In the genomic region with DNA sequence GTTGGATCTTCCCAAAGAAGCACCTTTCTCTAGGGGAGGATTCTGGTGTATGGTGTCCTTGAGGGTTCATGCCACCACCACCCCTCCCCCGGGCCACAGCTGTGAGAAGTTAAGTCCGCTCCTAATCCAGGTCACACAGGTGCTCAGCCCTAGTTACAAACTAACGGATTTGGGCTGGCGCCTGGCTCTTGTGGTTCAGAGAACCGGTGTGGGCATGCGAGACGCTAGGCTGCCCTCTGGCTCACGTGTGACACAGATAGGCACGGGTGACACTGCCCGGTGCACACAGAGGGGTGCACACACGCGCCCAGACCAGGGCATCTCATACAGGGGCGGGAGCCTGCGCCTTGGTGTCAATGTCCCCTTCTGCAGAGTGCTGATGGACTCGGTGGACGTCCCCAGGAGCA, we compare ENCODE assay signal across 8 mouse cellular contexts. TPM values are rescaled to one million over a fixed set of nuclear protein-coding genes. Genes with fewer than 3 reads are reported as not detected.
A peak's percentile ranks its signal among the peaks of the same experiment; 100 is the strongest.
DNase-seq lines count a peak whose midpoint lies in the region; ATAC-seq lines count a peak whose summit lies in the region.

No protein-coding gene starts in this region.

- H3K4me1 ChIP-seq in forebrain, embryonic 15.5 days = peaks cover 30% of the 10 kb centered on the region
- H3K4me1 ChIP-seq in intestine, embryonic 14.5 days (replicated peaks; ENCODE audit: control insufficient read depth, insufficient read depth, low read length) = no peaks in the 10 kb centered on the region; the same call in 1 of the 2 replicates
- 0 out of 2 replicates have a peak, but pooled peaks cover 7% of the 10 kb centered on the region for H3K4me1 ChIP-seq in limb, embryonic 11.5 days (ENCODE audit: control insufficient read depth, insufficient read depth, low read length)
- peaks cover 8% of the 10 kb centered on the region for H3K4me1 ChIP-seq in midbrain, embryonic 16.5 days (ENCODE audit: control insufficient read depth, insufficient read depth, low read length)

- H3K4me2 ChIP-seq in forebrain, embryonic 15.5 days (replicated peaks) = peak overlapping the region; percentile 86
- H3K4me2 ChIP-seq in intestine, embryonic 14.5 days (ENCODE audit: low read length) = peak overlapping the region; percentile 98
- peak overlapping the region; percentile 98 for H3K4me2 ChIP-seq in limb, embryonic 11.5 days (ENCODE audit: low read depth, severe bottlenecking)
- H3K4me2 ChIP-seq in midbrain, embryonic 16.5 days (ENCODE audit: low read length) = peak overlapping the region; percentile 82

- peak; percentile 34 to 54 for DNase-seq in adrenal gland, postnatal 36 days
- no peak for DNase-seq in adrenal gland, postnatal 25 days
- peak; percentile 8 for DNase-seq in T-cell, adult 2 months (ENCODE audit: low spot score)
- DNase-seq in intestine, embryonic 14.5 days (ENCODE audit: low spot score) = no peak
- DNase-seq in limb, embryonic 11.5 days (ENCODE audit: low spot score) = no peak
- peak; percentile 87 for DNase-seq in thymus, postnatal 0 days (ENCODE audit: low spot score)

- H3K36me3 ChIP-seq in forebrain, embryonic 15.5 days = 0 out of 2 replicates have a peak, but pooled peaks cover 4% of the 10 kb centered on the region
- H3K36me3 ChIP-seq in intestine, embryonic 14.5 days (ENCODE audit: control insufficient read depth, insufficient read depth, low read length) = no peaks in the 10 kb centered on the region
- no peaks in the 10 kb centered on the region for H3K36me3 ChIP-seq in limb, embryonic 11.5 days (ENCODE audit: control insufficient read depth, insufficient read depth, low read length)
- no peaks in the 10 kb centered on the region for H3K36me3 ChIP-seq in midbrain, embryonic 16.5 days (ENCODE audit: control insufficient read depth, insufficient read depth, low read length)

- peak overlapping the region; percentile 85 for H3K27ac ChIP-seq in forebrain, embryonic 15.5 days (replicated peaks)
- H3K27ac ChIP-seq in intestine, embryonic 14.5 days (ENCODE audit: low read depth) = no peak overlapping the region
- peak overlapping the region; percentile 36 for H3K27ac ChIP-seq in limb, embryonic 11.5 days (replicated peaks; ENCODE audit: low read depth, low read length)
- H3K27ac ChIP-seq in midbrain, embryonic 16.5 days (ENCODE audit: low read length) = peak overlapping the region; percentile 83

- H3K4me3 ChIP-seq in forebrain, embryonic 15.5 days = peak overlapping the region; percentile 64
- peak overlapping the region; percentile 52 for H3K4me3 ChIP-seq in intestine, embryonic 14.5 days (ENCODE audit: low read depth, low read length)
- peak overlapping the region; percentile 62 for H3K4me3 ChIP-seq in limb, embryonic 11.5 days (ENCODE audit: low read depth, low read length)
- H3K4me3 ChIP-seq in midbrain, embryonic 16.5 days (ENCODE audit: low read depth, low read length) = peak overlapping the region; percentile 59

- H3K9ac ChIP-seq in forebrain, embryonic 15.5 days (replicated peaks) = peak overlapping the region; percentile 76
- peak overlapping the region; percentile 61 for H3K9ac ChIP-seq in intestine, embryonic 14.5 days (ENCODE audit: low read length)
- H3K9ac ChIP-seq in limb, embryonic 11.5 days (ENCODE audit: low read length) = peak overlapping the region; percentile 73
- H3K9ac ChIP-seq in midbrain, embryonic 16.5 days (ENCODE audit: low read depth, low read length) = peak overlapping the region; percentile 78

- 2% methylated on average over 16 of the region's 16 CpGs for WGBS in forebrain, embryonic 15.5 days
- WGBS in intestine, embryonic 14.5 days = under 1% methylated on average over 16 of the region's 16 CpGs
- 1% methylated on average over 16 of the region's 16 CpGs for WGBS in limb, embryonic 11.5 days
- WGBS in midbrain, embryonic 16.5 days = under 1% methylated on average over 16 of the region's 16 CpGs

- H3K9me3 ChIP-seq in forebrain, embryonic 15.5 days = no peaks in the 10 kb centered on the region
- H3K9me3 ChIP-seq in intestine, embryonic 14.5 days (ENCODE audit: control insufficient read depth, low read length) = no peaks in the 10 kb centered on the region
- H3K9me3 ChIP-seq in limb, embryonic 11.5 days (ENCODE audit: control insufficient read depth, low read length) = no peaks in the 10 kb centered on the region
- no peaks in the 10 kb centered on the region for H3K9me3 ChIP-seq in midbrain, embryonic 16.5 days (replicated peaks; ENCODE audit: control insufficient read depth, low read length, poor library complexity, severe bottlenecking)

- no peaks in the 10 kb centered on the region for H3K27me3 ChIP-seq in forebrain, embryonic 15.5 days
- no peaks in the 10 kb centered on the region for H3K27me3 ChIP-seq in intestine, embryonic 14.5 days (replicated peaks; ENCODE audit: control insufficient read depth, insufficient read depth, low read length)
- no peaks in the 10 kb centered on the region for H3K27me3 ChIP-seq in limb, embryonic 11.5 days (ENCODE audit: control insufficient read depth, insufficient read depth, low read length)
- H3K27me3 ChIP-seq in midbrain, embryonic 16.5 days (ENCODE audit: control insufficient read depth, insufficient read depth, low read depth, low read length) = no peaks in the 10 kb centered on the region

- ATAC-seq in forebrain, embryonic 15.5 days (replicated peaks) = peak; percentile 59
- peak; percentile 55 for ATAC-seq in intestine, embryonic 14.5 days (replicated peaks; ENCODE audit: low FRiP score, low TSS enrichment, low read depth)
- ATAC-seq in limb, embryonic 11.5 days (ENCODE audit: insufficient number of reproducible peaks, low FRiP score, low TSS enrichment, low read depth) = peak; percentile 57
- ATAC-seq in midbrain, embryonic 16.5 days = peak; percentile 78

RNA-seq across cellular contexts. Expression of a gene that starts 0.5 kb away (rescaled TPM):
- total RNA-seq in adrenal gland, postnatal 36 days (2021) = 1 to 10 TPM in 1 of 2 experiments, under 1 TPM in 1; 0.83 to 3.2 TPM
- 2.6 and 3.6 TPM in 2 replicates for total RNA-seq in adrenal gland, postnatal 25 days (2021)
- 6.8 and 7.3 TPM in 2 replicates for polyA plus RNA-seq in forebrain, embryonic 15.5 days (2015; fragmentation: Nextera tagmentation; extraction: Ambion mirVana)
- 0.58 and 0.76 TPM in 2 replicates for polyA plus RNA-seq in intestine, embryonic 14.5 days (2014; fragmentation: Nextera tagmentation; extraction: Ambion mirVana)
- 1.8 and 2.0 TPM in 2 replicates for polyA plus RNA-seq in limb, embryonic 11.5 days (2014; fragmentation: Nextera tagmentation; extraction: Ambion mirVana)
- polyA plus RNA-seq in midbrain, embryonic 16.5 days (2015; fragmentation: Nextera tagmentation; extraction: Ambion mirVana) = 5.5 and 7.0 TPM in 2 replicates
- polyA plus RNA-seq in thymus, postnatal 0 days (2015; fragmentation: Nextera tagmentation; extraction: Ambion mirVana) = 9.9 and 10.6 TPM in 2 replicates

RNA-seq across cellular contexts. Expression of a gene that starts 35.5 kb away (rescaled TPM):
- 10 to 100 TPM; 35.5 to 43.9 TPM for total RNA-seq in adrenal gland, postnatal 36 days (2021)
- 32.4 and 37.4 TPM in 2 replicates for total RNA-seq in adrenal gland, postnatal 25 days (2021)
- polyA plus RNA-seq in forebrain, embryonic 15.5 days (2015; fragmentation: Nextera tagmentation; extraction: Ambion mirVana) = 46.7 and 47.7 TPM in 2 replicates
- 35.6 and 39.5 TPM in 2 replicates for polyA plus RNA-seq in intestine, embryonic 14.5 days (2014; fragmentation: Nextera tagmentation; extraction: Ambion mirVana)
- 44.4 and 47.9 TPM in 2 replicates for polyA plus RNA-seq in limb, embryonic 11.5 days (2014; fragmentation: Nextera tagmentation; extraction: Ambion mirVana)
- polyA plus RNA-seq in midbrain, embryonic 16.5 days (2015; fragmentation: Nextera tagmentation; extraction: Ambion mirVana) = 27.4 and 30.8 TPM in 2 replicates
- 40.9 and 51.2 TPM in 2 replicates for polyA plus RNA-seq in thymus, postnatal 0 days (2015; fragmentation: Nextera tagmentation; extraction: Ambion mirVana)

Comparison
In these comparisons a context has a peak if more than half of its experiments do, and no peak if none do; other contexts are left out.
1. DNase-seq: peak in adrenal gland, postnatal 36 days (2 of 2), T-cell, adult 2 months (single experiment) and thymus, postnatal 0 days (single experiment); none in adrenal gland, postnatal 25 days (single experiment), intestine, embryonic 14.5 days (single experiment) and limb, embryonic 11.5 days (single experiment).
2. Peak in every context shown above with its lines, with median percentiles within 50 percentile points of each other: ATAC-seq, H3K4me2 ChIP-seq, H3K4me3 ChIP-seq and H3K9ac ChIP-seq.